Mouse (Mus musculus) heart, embryonic 12.5 days (tissue): ENCODE measurements around the gene Lsm2. TPM values are rescaled to one million over a fixed set of nuclear protein-coding genes. Genes with fewer than 3 reads are reported as not detected.
"Not testable (repeated sequence)": the region's sequence is repeated elsewhere in the genome, so short reads cannot be mapped to it uniquely, and the experiment has no call there.

ENCODE experiments used
- ATAC-seq: fragments of 200-750 bp; cut with Nextera tagmentation; 2 replicates; pipeline ENCODE4 v1.8.0; 2017; ENCODE audit warnings: moderate TSS enrichment, moderate library complexity; ENCODE audit not compliant: insufficient number of reproducible peaks, low FRiP score
- H3K27ac ChIP-seq: fragments of 300-500 bp; sonication (generic); 2 replicates; pipeline ENCODE4 v1.5.1; 2016; ENCODE audit warnings: mild to moderate bottlenecking, moderate library complexity; ENCODE audit not compliant: poor library complexity, severe bottlenecking
- H3K27me3 ChIP-seq: fragments of 300-500 bp; sonication (generic); replicated peaks from 2 replicates; pipeline ENCODE4 v1.6.1; 2016; ENCODE audit warnings: mild to moderate bottlenecking, moderate library complexity
- H3K36me3 ChIP-seq: fragments of 300-500 bp; sonication (generic); 2 replicates; pipeline ENCODE4 v1.6.1; 2016; ENCODE audit warnings: mild to moderate bottlenecking, moderate library complexity
- H3K4me1 ChIP-seq: fragments of 300-500 bp; sonication (generic); replicated peaks from 2 replicates; pipeline ENCODE4 v1.6.1; 2016; ENCODE audit warnings: mild to moderate bottlenecking
- H3K4me2 ChIP-seq: fragments of 300-500 bp; sonication (generic); 2 replicates; pipeline ENCODE4 v1.6.1; 2016; ENCODE audit warnings: mild to moderate bottlenecking, moderate library complexity
- H3K4me3 ChIP-seq: fragments of 300-500 bp; sonication (generic); 2 replicates; pipeline ENCODE4 v1.5.1; 2016; ENCODE audit warnings: mild to moderate bottlenecking
- H3K9ac ChIP-seq: fragments of 300-500 bp; sonication (generic); 2 replicates; pipeline ENCODE4 v1.6.1; 2016; ENCODE audit warnings: mild to moderate bottlenecking, moderate library complexity
- H3K9me3 ChIP-seq: fragments of 300-500 bp; sonication (generic); replicated peaks from 2 replicates; pipeline ENCODE4 v1.6.1; 2016; ENCODE audit warnings: mild to moderate bottlenecking, moderate library complexity
- WGBS: fragments of 180-500 bp; shearing (Covaris S2); methylation state at CpG from one replicate; pipeline ENCODE4 v1.1.7; 2016; 5-methylcytosine and 5-hydroxymethylcytosine counted together
- polyA plus RNA-seq: library from polyadenylated mRNA; unstranded; fragments of >200 nt; fragmentation: Nextera tagmentation; extraction: Ambion mirVana; gene quantifications from 2 replicates; pipeline ENCODE4 v1.2.1, GENCODE M21; 2016

The Lsm2 gene
- polyA plus RNA-seq, 1 experiment from 2014 or later: 145 TPM

- peaks cover 18% of the 10 kb centered on the region; the same call in 1 of the 2 replicates for H3K27me3 ChIP-seq
- H3K4me1 ChIP-seq, H3K4me3 ChIP-seq, H3K36me3 ChIP-seq, ATAC-seq, H3K9me3 ChIP-seq, H3K4me2 ChIP-seq, H3K27ac ChIP-seq, H3K9ac ChIP-seq: not testable (repeated sequence)
- WGBS: 14% methylated on average over 28 of the region's 40 CpGs
These were observed 24.4 kb upstream of the Lsm2 start for GRCm38 (mm10) chr17:34957291-34957690.

DNA sequence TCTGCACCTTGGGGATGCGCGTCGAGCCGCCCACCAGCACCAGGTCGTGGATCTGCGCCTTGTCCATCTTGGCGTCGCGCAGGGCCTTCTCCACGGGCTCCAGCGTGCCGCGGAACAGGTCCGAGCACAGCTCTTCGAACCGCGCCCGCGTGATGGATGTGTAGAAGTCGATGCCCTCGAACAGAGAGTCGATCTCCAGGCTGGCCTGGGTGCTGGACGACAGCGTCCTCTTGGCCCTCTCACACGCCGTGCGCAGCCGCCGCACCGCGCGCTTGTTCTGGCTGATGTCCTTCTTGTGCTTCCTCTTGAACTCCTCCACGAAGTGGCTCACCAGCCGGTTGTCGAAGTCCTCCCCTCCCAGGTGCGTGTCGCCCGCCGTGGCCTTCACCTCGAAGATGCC is 23.7 kb upstream of the Lsm2 start:
- not testable (repeated sequence) for H3K4me2 ChIP-seq, H3K27ac ChIP-seq, ATAC-seq, H3K4me3 ChIP-seq, H3K36me3 ChIP-seq, H3K4me1 ChIP-seq, H3K9ac ChIP-seq, H3K9me3 ChIP-seq
- WGBS: 20% methylated on average over 27 of the region's 40 CpGs
- H3K27me3 ChIP-seq: peaks cover 23% of the 10 kb centered on the region; the same call in 1 of the 2 replicates

DNA sequence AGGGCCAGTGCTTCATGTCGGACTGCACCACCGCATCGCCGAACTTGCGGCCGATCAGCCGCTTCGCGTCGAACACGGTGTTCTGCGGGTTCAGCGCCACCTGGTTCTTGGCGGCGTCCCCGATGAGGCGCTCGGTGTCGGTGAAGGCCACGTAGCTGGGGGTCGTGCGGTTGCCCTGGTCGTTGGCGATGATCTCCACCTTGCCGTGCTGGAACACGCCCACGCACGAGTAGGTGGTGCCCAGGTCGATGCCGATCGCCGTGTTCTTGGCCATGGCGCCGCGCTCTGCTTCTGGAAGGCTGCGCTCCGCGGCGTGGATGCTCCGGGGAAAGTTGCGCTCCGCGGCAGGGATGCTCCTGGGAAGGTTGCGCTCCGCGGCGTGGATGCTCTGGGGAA is 22.9 kb upstream of the Lsm2 start:
- H3K36me3 ChIP-seq, H3K4me1 ChIP-seq, H3K9ac ChIP-seq, H3K27ac ChIP-seq, H3K9me3 ChIP-seq: not testable (repeated sequence)
- 0 out of 2 replicates have a peak, but pooled peaks have one; percentile 4 for ATAC-seq
- H3K4me3 ChIP-seq: peak overlapping the region; percentile 54
- WGBS: 2% methylated on average over 34 of the region's 47 CpGs
- peaks cover 29% of the 10 kb centered on the region; the same call in 1 of the 2 replicates for H3K27me3 ChIP-seq
- H3K4me2 ChIP-seq: peak overlapping the region; percentile 70

DNA sequence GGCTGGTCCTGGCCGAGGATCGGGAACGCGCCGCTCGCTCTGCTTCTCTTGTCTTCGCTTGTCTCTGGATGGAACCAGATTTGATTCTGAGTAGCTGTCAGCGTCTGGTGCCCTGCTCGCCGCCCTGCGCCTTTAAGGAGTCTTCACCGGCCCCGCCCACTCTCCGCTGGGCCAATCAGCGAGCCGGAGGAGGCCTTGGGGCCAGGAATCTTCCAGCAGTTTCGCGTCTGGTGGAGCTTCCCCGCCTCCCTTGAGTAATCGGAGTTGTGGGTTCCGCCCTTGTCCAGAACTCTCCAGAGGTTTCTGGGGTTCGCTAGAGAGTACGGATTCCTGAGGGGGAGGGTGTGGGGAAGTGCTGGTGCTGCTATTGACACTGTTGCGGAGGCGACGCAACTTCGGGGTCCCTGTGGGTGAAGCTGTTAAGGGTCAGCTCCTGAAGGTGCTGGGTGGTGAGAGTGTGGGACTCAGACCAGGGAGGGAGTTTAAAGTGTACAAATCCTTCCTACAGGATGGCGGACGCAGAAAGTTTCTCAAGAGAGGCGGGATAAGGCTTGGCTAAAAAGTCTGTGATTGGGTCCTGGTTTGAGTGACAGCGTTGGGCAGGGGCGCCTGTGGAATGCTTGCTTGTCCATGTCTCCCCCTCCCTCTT is 22.4 kb upstream of the Lsm2 start, which contains the start of gene Hspa1b:
Hspa1b (minus strand) TSS at position 109 of the 649 bp plus-strand sequence.
- not testable (repeated sequence) for H3K9me3 ChIP-seq, H3K36me3 ChIP-seq, H3K4me1 ChIP-seq
- Histone ChIP-seq H3K4me3 (peak within 1 kb of the TSS; percentile 54), H3K9ac (peak within 1 kb of the TSS; percentile 67), H3K27me3 (peaks cover 29% of the 10 kb centered on the region; the same call in 1 of the 2 replicates), H3K4me2 (peak within 1 kb of the TSS; percentile 70), H3K27ac (peak within 1 kb of the TSS; percentile 93)
- WGBS: under 1% methylated on average over 28 of the region's 32 CpGs
- ATAC-seq: peak; percentile 94

DNA sequence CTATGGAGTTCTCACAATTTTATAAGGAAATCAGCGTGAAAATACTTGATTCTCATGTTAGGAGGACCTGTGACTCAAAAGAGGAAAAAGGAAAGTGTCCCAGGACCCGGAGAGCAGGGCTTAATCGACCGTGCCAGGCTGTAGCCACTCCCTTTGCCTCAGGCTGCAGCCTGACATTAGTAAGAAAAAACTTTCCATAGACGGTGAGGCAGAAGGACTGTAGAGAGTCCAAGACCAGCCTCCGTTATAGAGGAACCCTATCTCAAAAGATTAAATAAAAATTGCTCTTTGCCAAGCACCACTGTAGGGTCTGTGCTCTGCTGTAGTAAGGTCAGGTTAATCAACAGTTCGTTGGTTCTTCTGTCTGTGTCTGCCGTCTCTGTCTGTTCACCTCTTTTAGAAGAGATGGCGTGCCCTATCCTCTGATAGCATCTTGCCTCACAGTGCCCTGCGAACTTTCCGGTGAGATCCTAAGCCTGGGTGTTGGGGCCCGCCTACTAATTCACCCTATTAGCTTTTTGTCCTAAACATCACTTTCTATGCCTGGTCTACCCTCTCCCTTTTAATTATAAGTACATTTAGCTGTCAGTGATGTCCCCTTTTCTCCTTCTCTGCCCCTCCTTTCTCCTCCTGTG is 21.7 kb upstream of the Lsm2 start:
- Histone ChIP-seq H3K27ac (peak overlapping the region; percentile 93), H3K4me2 (peak overlapping the region; percentile 70), H3K9ac (peak overlapping the region; percentile 67), H3K36me3 (no peaks in the 10 kb centered on the region), H3K27me3 (peaks cover 29% of the 10 kb centered on the region; the same call in 1 of the 2 replicates), H3K4me1 (peaks cover 4% of the 10 kb centered on the region), H3K9me3 (no peaks in the 10 kb centered on the region), H3K4me3 (peak overlapping the region; percentile 54)
- 12% methylated on average over 12 of the region's 12 CpGs for WGBS
- 0 out of 2 replicates have a peak, but pooled peaks have one; percentile 29 for ATAC-seq

- H3K9me3 ChIP-seq: no peaks in the 10 kb centered on the region
- no peaks in the 10 kb centered on the region for H3K36me3 ChIP-seq
- no peak for ATAC-seq
- peaks cover 4% of the 10 kb centered on the region for H3K4me1 ChIP-seq
- no peak overlapping the region for H3K4me2 ChIP-seq
- peaks cover 26% of the 10 kb centered on the region; the same call in 1 of the 2 replicates for H3K27me3 ChIP-seq
- H3K9ac ChIP-seq: no peak overlapping the region
- H3K27ac ChIP-seq: no peak overlapping the region
- no peak overlapping the region for H3K4me3 ChIP-seq
These were observed 20.8 kb upstream of the Lsm2 start for GRCm38 (mm10) chr17:34960702-34961493.

- Histone ChIP-seq H3K4me3 (no peak overlapping the region), H3K9ac (no peak overlapping the region), H3K27me3 (peaks cover 25% of the 10 kb centered on the region; the same call in 1 of the 2 replicates), H3K27ac (no peak overlapping the region), H3K4me2 (no peak overlapping the region), H3K4me1 (peaks cover 4% of the 10 kb centered on the region), H3K9me3 (no peaks in the 10 kb centered on the region), H3K36me3 (no peaks in the 10 kb centered on the region)
- ATAC-seq: no peak
- 47% methylated on average over 3 of the region's 3 CpGs for WGBS
These were observed 19.5 kb upstream of the Lsm2 start for GRCm38 (mm10) chr17:34962125-34962524.

- ATAC-seq: no peak
- Histone ChIP-seq H3K4me1 (peaks cover 4% of the 10 kb centered on the region), H3K36me3 (no peaks in the 10 kb centered on the region), H3K9ac (no peak overlapping the region), H3K27me3 (peaks cover 30% of the 10 kb centered on the region), H3K4me3 (no peak overlapping the region), H3K4me2 (no peak overlapping the region), H3K27ac (no peak overlapping the region), H3K9me3 (no peaks in the 10 kb centered on the region)
- WGBS: 50% methylated on average over 1 of the region's 1 CpGs
These were observed 18.8 kb upstream of the Lsm2 start for GRCm38 (mm10) chr17:34962841-34963240.

DNA sequence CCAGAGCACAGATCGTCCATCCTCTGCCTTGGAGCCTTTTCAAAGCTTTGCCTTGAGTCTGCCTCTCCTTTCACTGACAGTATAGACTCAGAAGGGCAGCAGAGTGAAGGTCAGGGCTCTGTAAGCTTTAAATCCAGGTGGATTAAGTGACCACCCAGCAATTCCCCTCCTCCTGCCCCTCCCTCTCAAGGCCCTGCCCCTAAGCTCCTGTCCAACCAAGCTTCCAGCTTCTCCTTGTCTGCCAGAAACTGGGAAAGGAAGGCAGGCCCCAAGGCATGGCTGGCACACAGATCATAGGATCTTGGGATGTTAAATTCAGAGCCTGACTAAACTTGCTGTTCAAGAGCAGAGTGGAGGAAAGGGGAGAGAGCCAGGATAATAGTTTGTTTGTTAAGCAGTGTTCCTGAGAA is 17.0 kb upstream of the Lsm2 start:
- WGBS: 31% methylated on average over 1 of the region's 1 CpGs
- H3K4me3 ChIP-seq: no peak overlapping the region
- ATAC-seq: no peak
- no peak overlapping the region for H3K4me2 ChIP-seq
- H3K9me3 ChIP-seq: no peaks in the 10 kb centered on the region
- peaks cover 48% of the 10 kb centered on the region for H3K27me3 ChIP-seq
- no peak overlapping the region for H3K9ac ChIP-seq
- H3K36me3 ChIP-seq: no peaks in the 10 kb centered on the region
- no peak overlapping the region for H3K27ac ChIP-seq
- peaks cover 4% of the 10 kb centered on the region for H3K4me1 ChIP-seq

DNA sequence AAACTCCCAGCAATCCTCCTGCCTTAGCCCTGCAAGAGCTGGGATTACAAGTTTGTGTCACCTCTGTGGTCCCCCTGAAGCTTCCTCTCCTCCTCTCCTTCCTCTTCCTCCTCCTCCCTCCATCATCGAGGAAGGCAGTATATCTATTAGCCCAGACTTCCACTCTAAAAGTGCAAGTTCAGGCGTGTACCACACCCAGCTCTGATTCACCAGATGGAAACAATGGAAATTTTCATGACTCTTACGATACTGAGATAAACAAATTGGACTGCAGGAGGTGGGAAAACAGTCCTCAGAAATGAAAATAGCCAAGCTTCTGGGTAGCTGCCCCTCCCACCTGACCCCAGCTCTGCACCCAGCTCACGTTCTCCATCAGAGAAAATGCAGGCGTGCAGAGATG is 16.0 kb upstream of the Lsm2 start:
- no peak for ATAC-seq
- WGBS: 57% methylated on average over 5 of the region's 5 CpGs
- Histone ChIP-seq H3K27me3 (peaks cover 52% of the 10 kb centered on the region), H3K4me2 (no peak overlapping the region), H3K9me3 (no peaks in the 10 kb centered on the region), H3K36me3 (no peaks in the 10 kb centered on the region), H3K4me3 (no peak overlapping the region), H3K27ac (no peak overlapping the region), H3K9ac (no peak overlapping the region), H3K4me1 (no peaks in the 10 kb centered on the region)

DNA sequence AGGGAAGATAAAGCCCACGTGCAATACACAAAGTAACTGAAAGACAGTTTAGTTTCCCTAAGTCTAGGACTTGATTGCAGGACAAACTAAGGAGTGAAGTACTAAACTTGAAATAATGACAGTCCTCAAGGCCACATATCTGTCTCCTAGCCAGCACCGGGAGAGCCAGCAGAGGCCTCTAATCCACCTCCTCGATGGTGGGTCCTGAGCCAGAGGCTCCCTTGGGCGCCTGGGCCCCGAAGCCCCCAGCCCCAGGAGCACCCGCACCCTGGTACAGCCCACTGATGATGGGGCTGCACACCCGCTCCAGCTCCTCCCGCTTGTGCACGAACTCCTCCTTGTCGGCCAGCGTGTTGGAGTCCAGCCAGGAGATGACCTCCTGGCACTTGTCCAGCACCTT is 11.8 kb upstream of the Lsm2 start, which contains the start of gene Gm20481:
Gm20481 (plus strand) TSS at position 91 of the 400 bp plus-strand sequence.
- H3K4me2 ChIP-seq, ATAC-seq, H3K36me3 ChIP-seq, H3K9ac ChIP-seq, H3K9me3 ChIP-seq, H3K4me3 ChIP-seq, H3K4me1 ChIP-seq, H3K27ac ChIP-seq: not testable (repeated sequence)
- 59% methylated on average over 9 of the region's 11 CpGs for WGBS
- peaks cover 36% of the 10 kb centered on the region for H3K27me3 ChIP-seq
